In genomic region chr10:62603233-62604030, GRCm38 (mm10) we compare ENCODE assay signal across 10 mouse cellular contexts. TPM values are rescaled to one million over a fixed set of nuclear protein-coding genes. Genes with fewer than 3 reads are reported as not detected.
A peak's percentile ranks its signal among the peaks of the same experiment; 100 is the strongest.
DNase-seq lines count a peak whose midpoint lies in the region; ATAC-seq and TF ChIP-seq lines count a peak whose summit lies in the region.
"Had no signal": no experiment of that assay in that cellular context is flagged by ENCODE, and none has a peak within 500 bp of the region (broad histone marks: within the 10 kb centered on the region; RNA-seq: fewer than 3 reads in every experiment).

No protein-coding gene starts in this region.

- TF ChIP-seq POLR2A in kidney, adult 2 months (IDR thresholded peaks at IDR 0.05; ENCODE audit: low read depth, low read length) = no peak

- H3K36me3 ChIP-seq in forebrain, embryonic 11.5 days (ENCODE audit: control insufficient read depth, insufficient read depth, low read length) = no peaks in the 10 kb centered on the region; the same call in 1 of the 2 replicates
- H3K36me3 ChIP-seq in forebrain, embryonic 16.5 days (ENCODE audit: control insufficient read depth, insufficient read depth) = 0 out of 2 replicates have a peak, but pooled peaks cover 2% of the 10 kb centered on the region
- H3K36me3 ChIP-seq in midbrain, embryonic 13.5 days = peaks cover 2% of the 10 kb centered on the region
- H3K36me3 ChIP-seq in midbrain, embryonic 16.5 days (ENCODE audit: control insufficient read depth, insufficient read depth, low read length) = no peaks in the 10 kb centered on the region
- H3K36me3 ChIP-seq in limb, embryonic 13.5 days = peaks cover 3% of the 10 kb centered on the region
- H3K36me3 ChIP-seq in stomach, embryonic 15.5 days = 0 out of 2 replicates have a peak, but pooled peaks cover 4% of the 10 kb centered on the region
- no peaks in the 10 kb centered on the region for H3K36me3 ChIP-seq in kidney, adult 2 months (ENCODE audit: control insufficient read depth, insufficient read depth, low read length)

- ATAC-seq in forebrain, embryonic 11.5 days (replicated peaks; ENCODE audit: low FRiP score) = no peak
- ATAC-seq in forebrain, embryonic 16.5 days = no peak
- ATAC-seq in midbrain, embryonic 13.5 days = no peak
- no peak for ATAC-seq in midbrain, embryonic 16.5 days
- ATAC-seq in limb, embryonic 13.5 days (ENCODE audit: low FRiP score, low read depth) = no peak
- no peak for ATAC-seq in stomach, embryonic 15.5 days (ENCODE audit: insufficient read depth, low FRiP score, low read depth)

- H3K9me3 ChIP-seq in forebrain, embryonic 11.5 days (ENCODE audit: control insufficient read depth, low read length) = no peaks in the 10 kb centered on the region
- no peaks in the 10 kb centered on the region for H3K9me3 ChIP-seq in forebrain, embryonic 16.5 days (ENCODE audit: control insufficient read depth, low read length)
- H3K9me3 ChIP-seq in midbrain, embryonic 13.5 days = no peaks in the 10 kb centered on the region
- no peaks in the 10 kb centered on the region for H3K9me3 ChIP-seq in midbrain, embryonic 16.5 days (replicated peaks; ENCODE audit: control insufficient read depth, low read length, poor library complexity, severe bottlenecking)
- no peaks in the 10 kb centered on the region for H3K9me3 ChIP-seq in limb, embryonic 13.5 days
- no peaks in the 10 kb centered on the region for H3K9me3 ChIP-seq in stomach, embryonic 15.5 days

- H3K27me3 ChIP-seq in forebrain, embryonic 11.5 days (ENCODE audit: control insufficient read depth, insufficient read depth, low read length) = no peaks in the 10 kb centered on the region
- no peaks in the 10 kb centered on the region for H3K27me3 ChIP-seq in forebrain, embryonic 16.5 days (replicated peaks; ENCODE audit: control insufficient read depth, insufficient read depth, low read length)
- H3K27me3 ChIP-seq in midbrain, embryonic 13.5 days = no peaks in the 10 kb centered on the region
- H3K27me3 ChIP-seq in midbrain, embryonic 16.5 days (ENCODE audit: control insufficient read depth, insufficient read depth, low read depth, low read length) = no peaks in the 10 kb centered on the region
- H3K27me3 ChIP-seq in limb, embryonic 13.5 days = no peaks in the 10 kb centered on the region
- H3K27me3 ChIP-seq in stomach, embryonic 15.5 days (replicated peaks) = no peaks in the 10 kb centered on the region
- H3K27me3 ChIP-seq in kidney, adult 2 months (replicated peaks; ENCODE audit: control insufficient read depth, insufficient read depth, low read length) = no peaks in the 10 kb centered on the region

- H3K9ac ChIP-seq in forebrain, embryonic 11.5 days (ENCODE audit: low read length) = no peak overlapping the region
- no peak overlapping the region for H3K9ac ChIP-seq in forebrain, embryonic 16.5 days (replicated peaks; ENCODE audit: low read depth, low read length)
- 0 out of 2 replicates have a peak overlapping the region, but pooled peaks have one; percentile 75 for H3K9ac ChIP-seq in midbrain, embryonic 13.5 days (replicated peaks)
- no peak overlapping the region for H3K9ac ChIP-seq in midbrain, embryonic 16.5 days (ENCODE audit: low read depth, low read length)
- no peak overlapping the region for H3K9ac ChIP-seq in limb, embryonic 13.5 days
- no peak overlapping the region for H3K9ac ChIP-seq in stomach, embryonic 15.5 days

- 0 out of 2 replicates have a peak, but pooled peaks cover 5% of the 10 kb centered on the region for H3K4me1 ChIP-seq in forebrain, embryonic 11.5 days (replicated peaks; ENCODE audit: control insufficient read depth, insufficient read depth, low read length)
- H3K4me1 ChIP-seq in forebrain, embryonic 16.5 days (replicated peaks; ENCODE audit: control insufficient read depth, insufficient read depth, low read length) = peaks cover 14% of the 10 kb centered on the region
- peaks cover 21% of the 10 kb centered on the region for H3K4me1 ChIP-seq in midbrain, embryonic 13.5 days (replicated peaks)
- H3K4me1 ChIP-seq in midbrain, embryonic 16.5 days (ENCODE audit: control insufficient read depth, insufficient read depth, low read length) = peaks cover 14% of the 10 kb centered on the region
- peaks cover 16% of the 10 kb centered on the region for H3K4me1 ChIP-seq in limb, embryonic 13.5 days
- 0 out of 2 replicates have a peak, but pooled peaks cover 3% of the 10 kb centered on the region for H3K4me1 ChIP-seq in stomach, embryonic 15.5 days
- peaks cover 4% of the 10 kb centered on the region for H3K4me1 ChIP-seq in kidney, adult 2 months (ENCODE audit: control insufficient read depth, insufficient read depth, low read length)

- no peak overlapping the region for H3K4me3 ChIP-seq in forebrain, embryonic 11.5 days (ENCODE audit: low read depth, low read length)
- no peak overlapping the region for H3K4me3 ChIP-seq in forebrain, embryonic 16.5 days (replicated peaks; ENCODE audit: low read length)
- H3K4me3 ChIP-seq in midbrain, embryonic 13.5 days (replicated peaks) = no peak overlapping the region
- no peak overlapping the region for H3K4me3 ChIP-seq in midbrain, embryonic 16.5 days (ENCODE audit: low read depth, low read length)
- no peak overlapping the region for H3K4me3 ChIP-seq in limb, embryonic 13.5 days
- H3K4me3 ChIP-seq in stomach, embryonic 15.5 days (replicated peaks) = peak overlapping the region; percentile 99; the same call in 1 of the 2 replicates
- H3K4me3 ChIP-seq in kidney, adult 2 months (ENCODE audit: insufficient read depth, low read depth, low read length) = no peak overlapping the region

- TF ChIP-seq CTCF in kidney, adult 2 months (conservative IDR thresholded peaks at IDR 0.05; ENCODE audit: insufficient read depth, insufficient read length, low read depth, low read length) = no peak

- no peak for DNase-seq in forebrain, embryonic 11.5 days (ENCODE audit: low spot score)
- no peak for DNase-seq in kidney, adult 2 months
- DNase-seq in cerebellum, postnatal 10 days = no peak
- DNase-seq: forebrain, postnatal 0 days; thymus, postnatal 36 days had no signal

- no peak overlapping the region for H3K27ac ChIP-seq in forebrain, embryonic 11.5 days (ENCODE audit: low read depth, low read length)
- H3K27ac ChIP-seq in forebrain, embryonic 16.5 days (ENCODE audit: low read length) = no peak overlapping the region
- no peak overlapping the region for H3K27ac ChIP-seq in midbrain, embryonic 13.5 days
- H3K27ac ChIP-seq in midbrain, embryonic 16.5 days (ENCODE audit: low read length) = no peak overlapping the region
- no peak overlapping the region for H3K27ac ChIP-seq in limb, embryonic 13.5 days
- no peak overlapping the region for H3K27ac ChIP-seq in stomach, embryonic 15.5 days
- no peak overlapping the region for H3K27ac ChIP-seq in kidney, adult 2 months (ENCODE audit: insufficient read depth, low read depth, low read length)

- H3K4me2 ChIP-seq in forebrain, embryonic 11.5 days (ENCODE audit: low read depth, low read length, severe bottlenecking) = 0 out of 2 replicates have a peak overlapping the region, but pooled peaks have one; percentile 97
- no peak overlapping the region for H3K4me2 ChIP-seq in forebrain, embryonic 16.5 days (ENCODE audit: low read length)
- H3K4me2 ChIP-seq in midbrain, embryonic 13.5 days (replicated peaks) = peak overlapping the region; percentile 93; the same call in 1 of the 2 replicates
- H3K4me2 ChIP-seq in midbrain, embryonic 16.5 days (ENCODE audit: low read length) = no peak overlapping the region; the same call in 1 of the 2 replicates
- H3K4me2 ChIP-seq in limb, embryonic 13.5 days (replicated peaks) = peak overlapping the region; percentile 87
- H3K4me2 ChIP-seq in stomach, embryonic 15.5 days = peak overlapping the region; percentile 94; the same call in 1 of the 2 replicates

- WGBS in forebrain, embryonic 11.5 days = 87% methylated on average over 12 of the region's 12 CpGs
- 89% methylated on average over 12 of the region's 12 CpGs for WGBS in forebrain, embryonic 16.5 days
- 90% methylated on average over 12 of the region's 12 CpGs for WGBS in midbrain, embryonic 13.5 days
- 91% methylated on average over 12 of the region's 12 CpGs for WGBS in midbrain, embryonic 16.5 days
- WGBS in limb, embryonic 13.5 days = 89% methylated on average over 12 of the region's 12 CpGs
- WGBS in stomach, embryonic 15.5 days = 80% methylated on average over 12 of the region's 12 CpGs
- whole genome bisulfite sequencing in kidney, adult 2 months = 85% methylated on average over 12 of the region's 12 CpGs

RNA-seq across cellular contexts. Expression of gene Ddx21, which starts 1.4 kb away (rescaled TPM):
- 41.1 and 41.2 TPM in 2 replicates for polyA plus RNA-seq in forebrain, embryonic 11.5 days (2014; fragmentation: Nextera tagmentation; extraction: Ambion mirVana)
- 18.7 and 22.9 TPM in 2 replicates for polyA plus RNA-seq in forebrain, embryonic 16.5 days (2015; fragmentation: Nextera tagmentation; extraction: Ambion mirVana)
- polyA plus RNA-seq in midbrain, embryonic 13.5 days (2015; fragmentation: Nextera tagmentation; extraction: Ambion mirVana) = 18.2 and 20.0 TPM in 2 replicates
- 14.2 and 14.9 TPM in 2 replicates for polyA plus RNA-seq in midbrain, embryonic 16.5 days (2015; fragmentation: Nextera tagmentation; extraction: Ambion mirVana)
- 23.5 and 23.6 TPM in 2 replicates for polyA plus RNA-seq in limb, embryonic 13.5 days (2015; fragmentation: Nextera tagmentation; extraction: Ambion mirVana)
- polyA plus RNA-seq in stomach, embryonic 15.5 days (2015; fragmentation: Nextera tagmentation; extraction: Ambion mirVana) = 18.9 and 20.1 TPM in 2 replicates
- polyA plus RNA-seq in kidney, adult 2 months (2012; rRNA removed) = 6.8 and 9.3 TPM in 2 replicates

RNA-seq across cellular contexts. Expression of gene Kif1bp, which starts 25.2 kb away (rescaled TPM):
- 50.5 and 57.9 TPM in 2 replicates for polyA plus RNA-seq in forebrain, embryonic 11.5 days (2014; fragmentation: Nextera tagmentation; extraction: Ambion mirVana)
- polyA plus RNA-seq in forebrain, embryonic 16.5 days (2015; fragmentation: Nextera tagmentation; extraction: Ambion mirVana) = 71.4 and 71.8 TPM in 2 replicates
- polyA plus RNA-seq in midbrain, embryonic 13.5 days (2015; fragmentation: Nextera tagmentation; extraction: Ambion mirVana) = 62.1 and 69.1 TPM in 2 replicates
- 72.0 and 72.9 TPM in 2 replicates for polyA plus RNA-seq in midbrain, embryonic 16.5 days (2015; fragmentation: Nextera tagmentation; extraction: Ambion mirVana)
- 38.6 and 40.0 TPM in 2 replicates for polyA plus RNA-seq in limb, embryonic 13.5 days (2015; fragmentation: Nextera tagmentation; extraction: Ambion mirVana)
- polyA plus RNA-seq in stomach, embryonic 15.5 days (2015; fragmentation: Nextera tagmentation; extraction: Ambion mirVana) = 31.4 and 33.8 TPM in 2 replicates
- 31.0 and 36.1 TPM in 2 replicates for polyA plus RNA-seq in kidney, adult 2 months (2012; rRNA removed)

RNA-seq across cellular contexts. Expression of gene Ddx50, which starts 47.6 kb away (rescaled TPM):
- polyA plus RNA-seq in forebrain, embryonic 11.5 days (2014; fragmentation: Nextera tagmentation; extraction: Ambion mirVana) = 122 and 134 TPM in 2 replicates
- 104 and 109 TPM in 2 replicates for polyA plus RNA-seq in forebrain, embryonic 16.5 days (2015; fragmentation: Nextera tagmentation; extraction: Ambion mirVana)
- 102 and 110 TPM in 2 replicates for polyA plus RNA-seq in midbrain, embryonic 13.5 days (2015; fragmentation: Nextera tagmentation; extraction: Ambion mirVana)
- 89.4 and 96.8 TPM in 2 replicates for polyA plus RNA-seq in midbrain, embryonic 16.5 days (2015; fragmentation: Nextera tagmentation; extraction: Ambion mirVana)
- polyA plus RNA-seq in limb, embryonic 13.5 days (2015; fragmentation: Nextera tagmentation; extraction: Ambion mirVana) = 171 and 177 TPM in 2 replicates
- 115 and 122 TPM in 2 replicates for polyA plus RNA-seq in stomach, embryonic 15.5 days (2015; fragmentation: Nextera tagmentation; extraction: Ambion mirVana)
- 8.7 and 14.8 TPM in 2 replicates for polyA plus RNA-seq in kidney, adult 2 months (2012; rRNA removed)

Comparison
In these comparisons a context has a peak if more than half of its experiments do, and no peak if none do; other contexts are left out.
1. H3K4me2 ChIP-seq: peak in forebrain, embryonic 11.5 days (single experiment), midbrain, embryonic 13.5 days (single experiment), limb, embryonic 13.5 days (single experiment) and stomach, embryonic 15.5 days (single experiment); none in forebrain, embryonic 16.5 days (single experiment) and midbrain, embryonic 16.5 days (single experiment).